Mouse (Mus musculus) MEL-GATA-1-ER (cell line): ENCODE data around the gene Mis12.

Experiments
- DNase-seq: peaks from one replicate; pipeline ENCODE4 v3.0.0-alpha.2; 2012; ENCODE audit warnings: low read depth; ENCODE audit errors: extremely low read depth

Mis12 gene

DNA sequence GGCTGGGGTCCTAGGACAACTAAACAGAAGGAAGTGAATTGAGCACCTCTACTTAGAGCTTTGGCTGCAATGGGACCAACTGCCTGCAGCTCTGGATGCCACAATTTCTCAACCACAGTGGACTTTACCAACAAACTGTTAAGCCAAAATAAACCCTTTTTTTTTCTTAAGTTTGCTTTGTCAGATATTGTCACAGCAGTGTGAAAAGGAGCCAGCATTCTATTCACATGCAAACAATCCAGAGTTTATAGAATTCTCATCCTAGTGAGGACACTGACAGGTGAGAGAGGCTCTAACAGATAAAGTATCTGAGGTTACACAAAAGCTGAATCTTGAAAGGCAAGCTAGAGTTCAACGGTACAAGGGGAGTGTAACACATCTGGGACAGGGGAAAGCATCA lies 2.4 kb upstream of the Mis12 start:
- no peak for DNase-seq

GRCm38 (mm10) chr11:71018416-71019200 lies 803 bp upstream of the Mis12 start:
- DNase-seq: no peak

DNA sequence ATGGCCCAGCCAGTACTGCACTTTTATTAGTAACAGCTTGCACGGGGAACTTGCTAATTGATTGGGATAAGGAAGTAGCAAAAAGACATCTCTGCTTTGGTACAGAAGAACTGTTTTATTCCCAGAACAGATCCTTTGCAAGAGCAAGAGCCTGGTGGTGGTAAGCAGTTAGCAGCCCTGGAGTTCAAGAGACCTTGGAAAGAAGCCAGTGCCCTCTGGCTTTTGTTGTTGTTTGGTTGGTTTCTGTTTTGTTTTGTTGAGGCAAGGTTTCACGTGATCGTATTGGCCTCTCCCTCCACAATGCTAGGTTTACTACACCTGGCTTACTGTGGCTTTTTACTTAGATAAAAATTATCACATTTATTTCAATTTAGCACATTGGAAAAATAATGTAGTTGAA lies 8.9 kb downstream of the Mis12 start:
- no peak for DNase-seq

DNA sequence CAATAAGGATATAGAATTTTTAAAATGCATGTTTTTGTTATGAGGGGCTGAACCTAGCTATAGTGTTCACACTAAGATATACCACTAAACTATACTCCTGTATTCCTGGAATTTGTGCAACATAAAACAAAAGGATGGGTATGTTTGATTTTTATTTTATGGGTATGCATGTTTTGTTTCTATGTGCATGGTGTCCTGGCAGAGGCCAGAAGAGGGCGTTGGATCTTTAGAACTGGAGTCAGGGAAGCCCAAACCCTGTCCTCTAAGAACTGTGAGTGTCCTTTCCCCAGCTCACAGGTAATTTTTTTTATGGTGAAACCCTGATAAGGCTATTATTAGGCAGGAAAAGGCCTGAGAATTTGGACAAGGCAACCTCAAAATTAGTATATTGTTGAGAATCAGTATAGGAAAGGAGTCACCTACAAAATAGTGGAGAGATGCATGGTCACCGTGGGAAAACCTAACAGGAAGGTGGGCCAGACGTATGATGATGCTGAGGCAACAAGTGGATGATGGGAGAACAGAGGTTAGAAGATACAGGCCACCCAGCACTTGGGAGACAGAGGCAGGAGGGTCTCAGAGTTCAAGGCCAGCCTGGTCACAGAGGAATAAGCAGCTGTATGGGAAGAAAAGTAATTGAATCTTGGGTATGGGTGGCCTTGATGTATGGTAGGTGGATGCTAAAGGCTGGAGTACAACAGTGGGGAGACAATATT lies 10.2 kb downstream of the Mis12 start:
- DNase-seq: no peak

GRCm38 (mm10) chr11:71032070-71032469 lies 12.7 kb downstream of the Mis12 start:
- DNase-seq: no peak

DNA sequence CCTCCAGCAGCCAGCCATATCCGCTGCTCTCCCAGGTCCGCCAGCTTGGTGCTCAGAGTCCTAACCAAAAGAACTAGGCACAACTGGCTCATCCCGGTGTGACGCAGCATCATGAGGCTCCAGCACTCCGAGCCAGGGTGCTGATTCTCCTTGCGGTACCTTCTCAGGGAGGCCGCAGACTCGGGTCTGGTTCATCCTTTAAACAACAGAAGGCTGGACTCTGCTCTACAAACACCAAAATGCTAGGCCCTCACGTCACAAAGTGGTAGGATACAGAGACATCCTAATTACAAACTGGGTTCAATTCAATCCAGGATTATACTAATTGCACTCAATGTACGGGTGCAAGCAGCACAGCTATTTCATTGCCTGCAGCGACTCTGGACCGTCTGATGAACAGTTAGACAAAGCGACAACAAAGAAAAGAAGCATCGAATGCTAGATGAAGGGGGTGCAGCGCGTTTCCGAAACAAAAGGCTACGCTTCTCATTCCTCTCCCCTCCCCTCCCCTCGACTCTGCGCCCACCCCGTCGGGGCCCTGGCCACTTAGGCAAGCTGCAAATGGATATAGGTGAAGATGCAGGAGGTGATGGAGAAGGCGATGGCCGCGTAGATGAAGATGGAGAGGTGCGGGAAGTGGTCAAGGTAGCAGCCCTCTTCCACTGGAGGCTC lies 13.2 kb downstream of the Mis12 start:
- no peak for DNase-seq

DNA sequence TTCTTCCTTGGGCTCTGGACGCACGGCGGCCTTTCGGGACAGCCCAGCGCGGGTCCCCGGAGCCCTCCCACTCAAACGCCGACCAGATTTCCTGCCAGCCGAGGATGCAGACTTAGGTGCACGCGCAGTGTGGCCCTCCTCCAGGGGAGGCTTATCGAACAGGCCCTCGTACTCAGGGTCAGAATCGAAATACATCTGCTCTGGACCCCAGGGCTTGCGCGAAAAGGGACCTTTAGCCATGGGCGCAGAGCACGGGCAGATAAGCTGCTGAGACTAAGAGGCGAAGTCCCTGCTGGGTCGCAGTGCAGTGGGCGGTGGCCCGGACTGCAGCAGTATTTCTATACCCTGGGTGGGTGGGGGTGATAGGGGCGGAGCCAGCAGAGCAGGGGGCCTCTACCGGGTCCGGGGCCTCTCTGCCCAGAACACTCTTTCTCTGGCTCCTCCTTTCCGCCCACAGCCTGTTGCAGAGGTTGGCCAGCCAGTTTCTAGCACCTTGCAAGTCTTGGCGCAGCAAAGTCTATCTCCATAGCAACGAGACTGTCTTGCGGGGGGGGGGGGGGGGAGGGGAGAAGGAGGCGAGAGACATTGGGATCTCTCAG lies 13.9 kb downstream of the Mis12 start, which contains the start of gene 6330403K07Rik:
6330403K07Rik (minus strand) TSS at position 351 of the 599 bp plus-strand sequence.
- DNase-seq: no peak

GRCm38 (mm10) chr11:71039526-71040298 lies 20.3 kb downstream of the Mis12 start:
- no peak for DNase-seq

GRCm38 (mm10) chr11:71052554-71052953 lies 33.1 kb downstream of the Mis12 start:
- no peak for DNase-seq

- no peak for DNase-seq
Observed at GRCm38 (mm10) chr11:71076342-71076741, 56.9 kb downstream of the Mis12 start.
